Mouse (Mus musculus) heart, adult 2 months (tissue): ENCODE data around the gene Pgpep1. TPM values are rescaled to one million over a fixed set of nuclear protein-coding genes. Genes with fewer than 3 reads are reported as not detected.
A peak's percentile ranks its signal among the peaks of the same experiment; 100 is the strongest.

ENCODE experiments used
- DNase-seq, 2 experiments: peaks; one replicate each; pipeline ENCODE4 v3.0.0; 2021
- H3K27ac ChIP-seq: fragments of 200-600 bp; 2 replicates; pipeline ENCODE4 v1.8.1; 2022
- H3K27me3 ChIP-seq: fragments of 200-500 bp; 2 replicates; pipeline ENCODE4 v1.6.1; 2012; ENCODE audit warnings: mild to moderate bottlenecking, low read length, inconsistent platforms, mixed read lengths; ENCODE audit not compliant: control insufficient read depth, insufficient read depth
- H3K36me3 ChIP-seq: fragments of 200-500 bp; 2 replicates; pipeline ENCODE4 v1.6.1; 2012; ENCODE audit warnings: low read length, inconsistent platforms; ENCODE audit not compliant: control insufficient read depth, insufficient read depth
- H3K4me1 ChIP-seq: fragments of 200-500 bp; 2 replicates; pipeline ENCODE4 v1.6.1; 2011; ENCODE audit warnings: low read length; ENCODE audit not compliant: control insufficient read depth, insufficient read depth
- H3K4me3 ChIP-seq: fragments of 200-600 bp; 2 replicates; pipeline ENCODE4 v1.8.1; 2022
- H3K79me2 ChIP-seq: fragments of 200-500 bp; replicated peaks from 2 replicates; pipeline ENCODE4 v1.6.1; 2012; ENCODE audit warnings: mild to moderate bottlenecking, inconsistent platforms, low read length, moderate library complexity, mixed read lengths; ENCODE audit not compliant: control insufficient read depth, insufficient read depth
- H3K9ac ChIP-seq: fragments of 200-500 bp; 2 replicates; pipeline ENCODE4 v1.6.1; 2012; ENCODE audit warnings: low read depth, mild to moderate bottlenecking, control low read depth, inconsistent platforms, low read length, mixed read lengths
- CTCF ChIP-seq: fragments of 200-600 bp; IDR thresholded peaks from 2 replicates; pipeline ENCODE4 v1.8.1; 2022; ENCODE audit warnings: antibody characterized with exemption, mild to moderate bottlenecking, moderate library complexity
- EP300 ChIP-seq: fragments of 200-500 bp; IDR thresholded peaks from 2 replicates; pipeline ENCODE4 v1.6.1; 2011; ENCODE audit warnings: low read depth, low read length, control low read depth; ENCODE audit not compliant: insufficient read depth
- POLR2A ChIP-seq: fragments of 200-500 bp; IDR thresholded peaks from 2 replicates; pipeline ENCODE4 v1.6.1; 2011; ENCODE audit warnings: mild to moderate bottlenecking, low read depth, low read length, control low read depth; ENCODE audit not compliant: insufficient read depth
- WGBS: fragments of 180-500 bp; shearing (Covaris S2); methylation state at CpG from one replicate; pipeline ENCODE4 v1.1.7; 2018; 5-methylcytosine and 5-hydroxymethylcytosine counted together
- intact Hi-C: fragments of 180-260 bp; cut with DNase I; formaldehyde crosslinking; loops from one replicate; pipeline ENCODE4 v1.15.1; 2025
- polyA plus RNA-seq: library from polyadenylated mRNA; depleted of rRNA; stranded (reverse); fragments of >200 nt; gene quantifications from 2 replicates; pipeline ENCODE4 v1.2.3, GENCODE M21; 2012
- total RNA-seq, 2 experiments: library from RNA; stranded (reverse); gene quantifications; 2 replicates each; pipeline ENCODE4 v1.2.3; 2021

The Pgpep1 gene
- total and polyA plus RNA-seq, 3 experiments: 35.5 to 48.4 (median 39.7) TPM

DNA sequence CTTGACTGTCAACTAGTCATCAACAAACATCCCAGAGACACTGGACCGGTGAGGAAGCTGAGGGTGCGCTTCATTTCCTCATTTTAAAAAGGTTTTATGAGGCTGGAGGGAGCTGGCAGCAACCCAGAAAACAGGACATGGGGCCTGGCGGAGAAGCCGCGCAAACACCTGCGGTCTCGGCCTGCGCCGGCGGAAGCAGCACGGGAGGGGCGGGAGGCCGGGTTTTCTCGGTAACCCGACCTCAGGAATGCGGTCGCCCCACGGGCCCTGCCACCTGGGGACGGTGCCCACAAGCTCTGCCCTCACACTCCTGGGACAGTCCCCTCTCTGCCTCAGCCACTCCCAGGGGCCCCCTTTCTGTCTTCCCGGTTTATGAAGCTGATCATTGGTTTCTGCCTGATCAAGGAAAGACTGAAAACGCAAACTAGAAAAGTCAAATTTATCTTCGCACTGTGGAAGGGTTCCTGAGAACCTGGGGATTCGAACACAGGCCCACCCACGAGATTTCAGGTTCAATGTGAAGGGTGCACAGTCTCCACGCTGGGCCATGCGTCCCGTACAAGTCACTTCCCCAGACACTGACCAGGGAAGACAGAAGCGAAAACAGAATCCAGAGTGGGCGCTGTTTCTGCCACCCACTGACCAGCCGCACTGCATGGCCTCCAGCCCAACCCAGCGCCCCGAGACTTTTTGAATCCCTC lies 35.3 kb upstream of the Pgpep1 start:
- peak; percentile 69 to 81 for DNase-seq
- Histone ChIP-seq H3K9ac (no peak overlapping the region), H3K27ac (peak overlapping the region; percentile 92), H3K79me2 (no peaks in the 10 kb centered on the region), H3K36me3 (peaks cover 2% of the 10 kb centered on the region; the same call in 1 of the 2 replicates), H3K27me3 (no peaks in the 10 kb centered on the region), H3K4me3 (no peak overlapping the region), H3K4me1 (peaks cover 12% of the 10 kb centered on the region)
- intact Hi-C loops: no loop called here
- TF ChIP-seq CTCF (no peak), POLR2A (0 out of 2 replicates have a peak, but pooled peaks have one; percentile 11), EP300 (no peak)
- 52% methylated on average over 32 of the region's 32 CpGs for WGBS

DNA sequence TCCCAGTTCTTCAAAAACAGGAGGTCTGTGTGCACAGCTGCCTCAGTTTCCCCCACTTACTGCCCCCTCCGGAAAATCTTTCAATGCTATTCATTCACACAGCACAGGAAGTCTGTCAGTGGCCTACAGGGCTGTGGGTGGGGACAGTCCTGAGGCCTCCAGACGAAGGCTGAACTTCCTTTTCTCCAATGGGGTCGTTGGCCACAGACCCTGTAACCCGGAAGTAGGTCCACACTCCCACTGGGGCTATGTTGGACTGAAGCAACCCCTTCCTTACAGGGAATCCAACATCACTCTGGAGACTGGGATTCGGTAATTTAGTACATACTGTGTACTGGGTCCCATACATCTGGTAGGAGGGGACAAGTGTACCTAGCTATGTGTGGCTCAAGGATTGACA lies 33.4 kb upstream of the Pgpep1 start:
- intact Hi-C loops: no loop called here
- TF ChIP-seq EP300: no peak
- 0 out of 2 replicates have a peak, but pooled peaks have one; percentile 10 for TF ChIP-seq POLR2A
- no peak for TF ChIP-seq CTCF
- H3K4me3 ChIP-seq: no peak overlapping the region
- no peak overlapping the region for H3K9ac ChIP-seq
- peaks cover 12% of the 10 kb centered on the region for H3K4me1 ChIP-seq
- H3K36me3 ChIP-seq: peaks cover 2% of the 10 kb centered on the region; the same call in 1 of the 2 replicates
- H3K79me2 ChIP-seq: no peaks in the 10 kb centered on the region
- DNase-seq: no peak
- no peak overlapping the region for H3K27ac ChIP-seq
- WGBS: 27% methylated on average over 5 of the region's 5 CpGs
- no peaks in the 10 kb centered on the region for H3K27me3 ChIP-seq

DNA sequence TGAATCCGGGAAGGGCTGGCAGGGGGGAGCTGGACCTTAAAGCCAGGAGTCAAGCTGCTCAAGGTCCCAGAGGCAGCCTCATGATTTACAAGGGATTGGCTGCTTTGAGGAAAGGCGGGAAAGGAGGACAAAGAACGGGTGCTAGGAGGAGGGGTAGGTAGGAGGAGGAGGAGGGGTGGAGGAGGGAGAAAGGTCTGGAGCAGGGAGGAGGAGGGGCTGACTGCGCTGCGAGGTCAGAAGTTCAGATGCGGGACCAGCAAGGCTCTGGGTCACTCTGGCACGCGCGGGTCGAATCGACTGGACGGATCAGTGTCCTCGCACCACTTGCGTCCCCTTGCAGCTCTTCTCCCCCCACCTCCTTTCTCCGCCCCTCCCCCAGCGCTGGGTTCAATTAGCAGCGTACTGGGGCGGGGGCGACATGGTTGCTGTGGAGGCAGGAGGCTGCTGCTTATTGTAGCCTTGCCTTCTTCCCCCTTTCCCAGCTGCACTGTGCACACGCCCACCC lies 31.6 kb upstream of the Pgpep1 start:
- Histone ChIP-seq H3K27me3 (no peaks in the 10 kb centered on the region), H3K9ac (no peak overlapping the region), H3K4me1 (peaks cover 13% of the 10 kb centered on the region), H3K4me3 (no peak overlapping the region), H3K36me3 (no peaks in the 10 kb centered on the region), H3K27ac (no peak overlapping the region), H3K79me2 (no peaks in the 10 kb centered on the region)
- TF ChIP-seq CTCF (no peak), EP300 (no peak), POLR2A (no peak)
- intact Hi-C loops: no loop called here
- no peak for DNase-seq
- 12% methylated on average over 18 of the region's 20 CpGs for WGBS

GRCm38 (mm10) chr8:70691230-70691629 lies 31.0 kb upstream of the Pgpep1 start:
- WGBS: 94% methylated on average over 4 of the region's 4 CpGs
- no peak for DNase-seq
- Histone ChIP-seq H3K27me3 (no peaks in the 10 kb centered on the region), H3K36me3 (no peaks in the 10 kb centered on the region), H3K4me3 (no peak overlapping the region), H3K79me2 (no peaks in the 10 kb centered on the region), H3K27ac (no peak overlapping the region), H3K4me1 (peaks cover 13% of the 10 kb centered on the region), H3K9ac (no peak overlapping the region)
- intact Hi-C loops: no loop called here
- TF ChIP-seq CTCF: no peak
- no peak for TF ChIP-seq EP300
- no peak for TF ChIP-seq POLR2A

DNA sequence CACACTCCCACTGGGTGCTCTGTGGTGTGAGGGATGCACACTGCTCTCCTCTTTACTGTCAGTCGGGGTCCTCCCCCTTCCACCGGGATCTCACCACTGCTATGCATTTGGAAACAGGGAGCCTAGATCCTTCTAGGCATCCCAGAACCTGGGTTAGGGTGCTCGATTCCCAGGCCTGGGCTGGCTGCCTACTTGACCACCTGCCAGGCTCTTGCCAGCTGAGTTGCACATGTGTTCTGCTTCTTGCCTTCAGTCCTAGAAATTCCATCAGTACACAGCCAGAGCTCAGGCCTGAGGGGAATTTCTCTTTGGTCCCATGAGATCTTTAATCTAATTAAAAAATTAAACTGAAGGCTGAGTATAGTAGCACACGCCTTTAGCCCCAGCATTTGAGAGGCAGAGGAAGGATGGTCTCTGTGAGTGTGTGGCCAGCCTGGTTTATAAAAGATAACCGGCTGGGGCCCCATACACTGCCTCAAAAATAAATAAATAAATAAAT lies 29.8 kb upstream of the Pgpep1 start:
- Histone ChIP-seq H3K27me3 (no peaks in the 10 kb centered on the region), H3K27ac (no peak overlapping the region), H3K4me1 (peaks cover 10% of the 10 kb centered on the region), H3K36me3 (no peaks in the 10 kb centered on the region), H3K9ac (no peak overlapping the region), H3K4me3 (no peak overlapping the region), H3K79me2 (no peaks in the 10 kb centered on the region)
- DNase-seq: no peak
- no peak for TF ChIP-seq POLR2A
- no peak for TF ChIP-seq CTCF
- no peak for TF ChIP-seq EP300
- intact Hi-C loops: no loop called here
- WGBS: 55% methylated on average over 5 of the region's 5 CpGs

- H3K4me3 ChIP-seq: no peak overlapping the region
- H3K27ac ChIP-seq: peak overlapping the region; percentile 62; the same call in 1 of the 2 replicates
- no peaks in the 10 kb centered on the region for H3K79me2 ChIP-seq
- no peak overlapping the region for H3K9ac ChIP-seq
- TF ChIP-seq EP300: no peak
- TF ChIP-seq POLR2A: no peak
- TF ChIP-seq CTCF: no peak
- peaks cover 10% of the 10 kb centered on the region for H3K4me1 ChIP-seq
- no peaks in the 10 kb centered on the region for H3K27me3 ChIP-seq
- intact Hi-C loops: no loop called here
- no peak for DNase-seq
- H3K36me3 ChIP-seq: no peaks in the 10 kb centered on the region
- 79% methylated on average over 3 of the region's 3 CpGs for WGBS
These were observed 27.9 kb upstream of the Pgpep1 start for GRCm38 (mm10) chr8:70688136-70688535.
